Comparison of ENCODE assay signal across 30 mouse cellular contexts in the genomic region with DNA sequence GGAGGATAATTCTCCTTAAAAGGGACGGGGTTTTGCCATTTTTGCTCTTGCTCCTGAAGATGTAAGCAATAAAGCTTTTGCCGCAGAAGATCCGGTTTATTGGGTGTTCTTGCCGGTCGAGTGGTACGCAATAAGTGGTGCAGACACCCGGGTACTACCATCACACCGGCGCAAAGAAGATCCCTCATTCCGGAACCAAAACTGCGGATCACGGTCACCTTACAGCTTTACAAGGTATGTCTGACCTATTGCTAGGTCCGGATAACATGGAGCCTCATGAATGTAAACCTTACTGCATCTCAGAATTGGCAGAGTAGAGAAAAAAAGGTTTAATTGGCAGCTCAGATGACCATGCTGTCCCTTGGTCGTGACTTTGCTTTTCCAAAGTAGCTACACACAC.
"Had no signal": no experiment of that assay in that cellular context is flagged by ENCODE, and none has a peak within 500 bp of the region (broad histone marks: within the 10 kb centered on the region; RNA-seq: fewer than 3 reads in every experiment).

No protein-coding gene starts in this region.

- DNase-seq: heart, postnatal 10 days; heart, postnatal 14 days; heart, postnatal 36 days; heart, postnatal 4 days; kidney, adult 11 months; kidney, adult 18-20 months; kidney, adult 2 months; kidney, adult 8-10 months; kidney, adult 9 months; kidney, postnatal 10 days; kidney, postnatal 14 days; kidney, postnatal 25 days; kidney, postnatal 36 days; kidney, postnatal 4 days; layer of hippocampus, adult 9-11 months; layer of hippocampus, postnatal 36 days had no signal

- H3K27ac ChIP-seq: heart, embryonic 13.5 days; heart, embryonic 15.5 days; hindbrain, embryonic 10.5 days; hindbrain, embryonic 12.5 days; hindbrain, embryonic 13.5 days; hindbrain, embryonic 14.5 days; hindbrain, embryonic 15.5 days; hindbrain, postnatal 0 days; intestine, embryonic 15.5 days; kidney, embryonic 15.5 days; kidney, postnatal 0 days; layer of hippocampus, adult 2 months; left cerebral cortex, adult 2 months had no signal

- H3K36me3 ChIP-seq: heart, embryonic 12.5 days; heart, embryonic 13.5 days; heart, embryonic 15.5 days; hindbrain, embryonic 10.5 days; hindbrain, embryonic 12.5 days; hindbrain, embryonic 13.5 days; hindbrain, embryonic 15.5 days; intestine, embryonic 15.5 days; kidney, embryonic 15.5 days had no signal

- H3K9me3 ChIP-seq: heart, embryonic 13.5 days; heart, embryonic 15.5 days; hindbrain, embryonic 10.5 days; hindbrain, embryonic 12.5 days; hindbrain, embryonic 15.5 days; intestine, embryonic 15.5 days had no signal

- H3K4me3 ChIP-seq: heart, embryonic 12.5 days; heart, embryonic 13.5 days; heart, embryonic 15.5 days; hindbrain, embryonic 10.5 days; hindbrain, embryonic 12.5 days; hindbrain, embryonic 13.5 days; hindbrain, embryonic 15.5 days; intestine, embryonic 15.5 days; kidney, embryonic 15.5 days; layer of hippocampus, adult 2 months; left cerebral cortex, adult 2 months had no signal

- H3K4me1 ChIP-seq: heart, embryonic 12.5 days; heart, embryonic 13.5 days; heart, embryonic 15.5 days; hindbrain, embryonic 10.5 days; hindbrain, embryonic 12.5 days; hindbrain, embryonic 13.5 days; hindbrain, embryonic 15.5 days; intestine, embryonic 15.5 days; kidney, embryonic 15.5 days had no signal

- H3K27me3 ChIP-seq: heart, embryonic 12.5 days; heart, embryonic 13.5 days; heart, embryonic 15.5 days; hindbrain, embryonic 12.5 days; hindbrain, embryonic 13.5 days; hindbrain, embryonic 15.5 days; intestine, embryonic 15.5 days; kidney, embryonic 15.5 days had no signal
